Mouse (Mus musculus) forebrain, embryonic 16.5 days (tissue): ENCODE measurements around the gene Mphosph8. TPM values are rescaled to one million over a fixed set of nuclear protein-coding genes. Genes with fewer than 3 reads are reported as not detected.
A peak's percentile ranks its signal among the peaks of the same experiment; 100 is the strongest.

Experiments
- ATAC-seq: fragments of 200-750 bp; cut with Nextera tagmentation; 2 replicates; pipeline ENCODE4 v1.8.0; 2017; ENCODE audit warnings: mild to moderate bottlenecking, moderate library complexity
- H3K27ac ChIP-seq: fragments of 300-500 bp; sonication (generic); 2 replicates; pipeline ENCODE4 v1.5.1; 2014; ENCODE audit warnings: low read length, control low read depth
- H3K27me3 ChIP-seq: fragments of 300-500 bp; sonication (generic); replicated peaks from 2 replicates; pipeline ENCODE4 v1.6.1; 2014; ENCODE audit warnings: low read length; ENCODE audit not compliant: control insufficient read depth, insufficient read depth
- H3K36me3 ChIP-seq: fragments of 300-500 bp; sonication (generic); 2 replicates; pipeline ENCODE4 v1.6.1; 2014; ENCODE audit not compliant: control insufficient read depth, insufficient read depth
- H3K4me1 ChIP-seq: fragments of 300-500 bp; sonication (generic); replicated peaks from 2 replicates; pipeline ENCODE4 v1.6.1; 2014; ENCODE audit warnings: low read length; ENCODE audit not compliant: control insufficient read depth, insufficient read depth
- H3K4me2 ChIP-seq: fragments of 300-500 bp; sonication (generic); 2 replicates; pipeline ENCODE4 v1.6.1; 2014; ENCODE audit warnings: mild to moderate bottlenecking, low read length, control low read depth
- H3K4me3 ChIP-seq: fragments of 300-500 bp; sonication (generic); replicated peaks from 2 replicates; pipeline ENCODE4 v1.5.1; 2014; ENCODE audit warnings: mild to moderate bottlenecking, low read length, control low read depth
- H3K9ac ChIP-seq: fragments of 300-500 bp; sonication (generic); replicated peaks from 2 replicates; pipeline ENCODE4 v1.6.1; 2014; ENCODE audit warnings: low read depth, low read length, control low read depth
- H3K9me3 ChIP-seq: fragments of 300-500 bp; sonication (generic); 2 replicates; pipeline ENCODE4 v1.6.1; 2016; ENCODE audit warnings: low read length; ENCODE audit not compliant: control insufficient read depth
- WGBS: fragments of 180-500 bp; shearing (Covaris S2); extraction: QIAGEN DNeasy Blood & Tissue Kit; methylation state at CpG from one replicate; pipeline ENCODE4 v1.1.7; 2014; 5-methylcytosine and 5-hydroxymethylcytosine counted together
- polyA plus RNA-seq: library from polyadenylated mRNA; unstranded; fragments of >200 nt; fragmentation: Nextera tagmentation; extraction: Ambion mirVana; gene quantifications from 2 replicates; pipeline ENCODE4 v1.2.1, GENCODE M21; 2015

Mphosph8 gene
- polyA plus RNA-seq, 1 experiment from 2014 or later = 39.4 TPM

- H3K9me3 ChIP-seq = no peaks in the 10 kb centered on the region
- peaks cover 21% of the 10 kb centered on the region for H3K4me1 ChIP-seq
- peak overlapping the region; percentile 85 for H3K4me3 ChIP-seq
- no peak for ATAC-seq
- no peak overlapping the region for H3K27ac ChIP-seq
- H3K9ac ChIP-seq = peak overlapping the region; percentile 87
- WGBS = 7% methylated on average over 13 of the region's 13 CpGs
- H3K36me3 ChIP-seq = peaks cover 2% of the 10 kb centered on the region; the same call in 1 of the 2 replicates
- H3K27me3 ChIP-seq = no peaks in the 10 kb centered on the region
- peak overlapping the region; percentile 92 for H3K4me2 ChIP-seq
Observed at GRCm38 (mm10) chr14:56669046-56669620, 1.1 kb downstream of the Mphosph8 start.

DNA sequence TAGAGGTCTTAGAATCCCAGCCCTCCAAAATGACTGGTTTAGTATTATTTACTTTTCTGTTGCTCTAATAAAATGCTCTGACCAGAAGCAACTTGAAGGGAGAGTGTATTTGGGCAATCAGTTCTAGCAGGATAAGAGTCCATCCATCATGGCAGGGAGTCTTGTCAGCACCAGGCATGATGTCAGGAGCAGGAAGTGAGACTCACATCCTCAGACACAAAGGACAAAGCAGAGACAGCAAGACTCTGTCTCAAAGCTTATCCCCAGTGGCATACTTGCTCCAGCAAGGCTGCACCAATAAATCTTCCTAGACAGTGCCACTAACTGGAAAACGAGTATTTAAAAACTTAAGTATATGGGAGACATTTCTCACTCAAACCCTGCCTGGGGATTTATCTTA, 17.4 kb downstream of the Mphosph8 start:
- Histone ChIP-seq H3K9me3 (no peaks in the 10 kb centered on the region), H3K4me1 (no peaks in the 10 kb centered on the region), H3K4me3 (no peak overlapping the region), H3K27me3 (no peaks in the 10 kb centered on the region), H3K27ac (no peak overlapping the region), H3K4me2 (no peak overlapping the region), H3K9ac (no peak overlapping the region), H3K36me3 (peaks cover 16% of the 10 kb centered on the region)
- 85% methylated on average over 1 of the region's 1 CpGs for WGBS
- no peak for ATAC-seq

- Histone ChIP-seq H3K27me3 (no peaks in the 10 kb centered on the region), H3K4me3 (no peak overlapping the region), H3K36me3 (peaks cover 23% of the 10 kb centered on the region), H3K9me3 (no peaks in the 10 kb centered on the region), H3K4me2 (no peak overlapping the region), H3K27ac (no peak overlapping the region), H3K9ac (no peak overlapping the region), H3K4me1 (no peaks in the 10 kb centered on the region)
- no peak for ATAC-seq
- WGBS = 93% methylated on average over 1 of the region's 1 CpGs
Observed at GRCm38 (mm10) chr14:56689116-56689515, 21.1 kb downstream of the Mphosph8 start.

DNA sequence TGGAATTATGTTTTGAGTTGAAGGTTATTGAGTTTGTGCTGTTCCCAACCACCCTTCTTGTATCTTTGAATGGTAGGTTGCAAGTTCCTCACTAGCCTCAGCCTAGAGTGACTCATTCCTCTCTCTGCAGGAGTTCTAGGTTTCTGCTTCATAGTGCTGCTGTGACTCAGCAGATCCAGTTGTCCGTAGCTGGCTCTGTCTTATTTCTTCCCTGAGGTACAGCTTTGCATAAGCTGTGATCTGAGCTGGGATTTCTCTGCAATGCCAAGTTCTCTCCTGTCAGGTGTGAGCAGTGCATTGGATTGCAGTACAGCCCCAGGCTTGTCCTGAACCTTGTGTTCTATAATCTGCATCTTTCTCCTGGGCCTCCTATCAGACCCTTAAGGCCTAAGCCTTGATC, 21.7 kb downstream of the Mphosph8 start:
- H3K4me3 ChIP-seq = no peak overlapping the region
- H3K4me2 ChIP-seq = no peak overlapping the region
- 78% methylated on average over 1 of the region's 1 CpGs for WGBS
- H3K27me3 ChIP-seq = no peaks in the 10 kb centered on the region
- peaks cover 27% of the 10 kb centered on the region for H3K36me3 ChIP-seq
- no peak overlapping the region for H3K9ac ChIP-seq
- no peaks in the 10 kb centered on the region for H3K4me1 ChIP-seq
- no peak for ATAC-seq
- H3K9me3 ChIP-seq = no peaks in the 10 kb centered on the region
- no peak overlapping the region for H3K27ac ChIP-seq

- no peak overlapping the region for H3K9ac ChIP-seq
- no peak overlapping the region for H3K4me3 ChIP-seq
- H3K4me1 ChIP-seq = no peaks in the 10 kb centered on the region
- ATAC-seq = no peak
- no peaks in the 10 kb centered on the region for H3K27me3 ChIP-seq
- 86% methylated on average over 3 of the region's 3 CpGs for WGBS
- H3K27ac ChIP-seq = no peak overlapping the region
- peaks cover 43% of the 10 kb centered on the region for H3K36me3 ChIP-seq
- H3K4me2 ChIP-seq = no peak overlapping the region
- no peaks in the 10 kb centered on the region for H3K9me3 ChIP-seq
Observed at GRCm38 (mm10) chr14:56695495-56695894, 27.4 kb downstream of the Mphosph8 start.

- H3K27ac ChIP-seq = no peak overlapping the region
- no peak overlapping the region for H3K4me3 ChIP-seq
- 88% methylated on average over 5 of the region's 5 CpGs for WGBS
- H3K9ac ChIP-seq = no peak overlapping the region
- H3K9me3 ChIP-seq = no peaks in the 10 kb centered on the region
- H3K27me3 ChIP-seq = no peaks in the 10 kb centered on the region
- H3K4me1 ChIP-seq = no peaks in the 10 kb centered on the region
- H3K4me2 ChIP-seq = no peak overlapping the region
- no peak for ATAC-seq
- H3K36me3 ChIP-seq = peaks cover 39% of the 10 kb centered on the region
Observed at GRCm38 (mm10) chr14:56697836-56698235, 29.8 kb downstream of the Mphosph8 start.

DNA sequence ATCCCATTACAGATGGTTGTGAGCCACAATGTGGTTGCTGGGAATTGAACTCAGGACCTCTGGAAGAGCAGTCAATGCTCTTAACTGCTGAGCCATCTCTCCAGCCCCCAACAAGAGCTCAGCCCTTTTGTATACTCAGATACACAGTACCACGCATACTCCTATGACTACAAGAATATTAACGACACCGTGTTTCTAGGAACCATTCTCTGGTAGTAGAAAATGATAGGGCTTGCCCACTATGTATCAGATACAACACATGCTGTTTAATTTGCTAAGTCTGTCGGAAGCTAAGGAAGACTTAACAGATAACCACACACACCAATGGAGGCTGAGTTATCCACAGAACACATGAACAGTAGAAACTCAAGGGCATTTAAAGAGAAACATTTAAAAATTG, 34.6 kb downstream of the Mphosph8 start:
- no peak overlapping the region for H3K9ac ChIP-seq
- no peak overlapping the region for H3K4me2 ChIP-seq
- no peaks in the 10 kb centered on the region for H3K4me1 ChIP-seq
- no peak for ATAC-seq
- no peaks in the 10 kb centered on the region for H3K27me3 ChIP-seq
- no peaks in the 10 kb centered on the region for H3K9me3 ChIP-seq
- H3K4me3 ChIP-seq = no peak overlapping the region
- peaks cover 15% of the 10 kb centered on the region for H3K36me3 ChIP-seq
- H3K27ac ChIP-seq = no peak overlapping the region
- 93% methylated on average over 4 of the region's 4 CpGs for WGBS

DNA sequence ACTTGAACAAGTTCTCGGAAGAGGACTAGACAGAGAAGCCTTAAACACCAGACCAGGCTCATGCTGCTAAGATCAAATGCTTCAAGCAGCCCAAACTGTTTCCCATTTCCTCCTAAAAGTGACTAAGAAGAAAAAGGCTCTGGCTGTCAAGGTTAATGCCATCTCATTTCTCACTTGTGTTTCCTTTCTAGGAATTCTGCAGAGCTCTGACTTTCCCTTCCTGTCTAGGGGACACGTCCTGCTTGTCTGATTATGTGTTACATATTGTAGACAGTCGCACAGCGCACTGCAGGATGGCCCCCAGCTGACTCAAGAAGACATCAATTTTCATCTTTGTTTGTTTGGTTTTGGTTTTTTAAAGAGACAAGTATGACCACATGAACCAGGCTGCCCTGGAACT, 37.6 kb downstream of the Mphosph8 start:
- H3K27ac ChIP-seq = no peak overlapping the region
- no peak overlapping the region for H3K9ac ChIP-seq
- no peak overlapping the region for H3K4me2 ChIP-seq
- H3K36me3 ChIP-seq = no peaks in the 10 kb centered on the region
- ATAC-seq = no peak
- H3K4me3 ChIP-seq = no peak overlapping the region
- no peaks in the 10 kb centered on the region for H3K4me1 ChIP-seq
- no peaks in the 10 kb centered on the region for H3K9me3 ChIP-seq
- no peaks in the 10 kb centered on the region for H3K27me3 ChIP-seq
- 92% methylated on average over 4 of the region's 4 CpGs for WGBS

DNA sequence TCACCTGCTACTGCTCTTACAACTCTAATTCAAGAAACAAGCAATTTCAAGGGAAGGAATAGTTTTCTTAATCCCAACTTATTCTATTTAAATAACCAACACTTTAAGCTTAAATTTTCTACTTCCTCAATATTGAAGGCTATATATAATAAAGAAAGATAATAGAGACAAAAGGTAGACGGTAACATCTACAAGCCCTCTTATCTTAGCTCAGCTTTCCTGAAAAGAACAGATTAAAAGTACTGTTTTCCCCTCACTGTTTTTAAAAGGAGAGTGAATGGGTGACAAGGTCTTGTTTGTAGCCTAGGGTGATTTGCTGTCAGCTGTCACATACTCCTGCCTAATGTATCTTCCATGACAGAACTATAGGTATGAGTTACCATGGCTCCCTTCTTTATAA, 58.4 kb downstream of the Mphosph8 start:
- H3K4me2 ChIP-seq = no peak overlapping the region
- ATAC-seq = no peak
- H3K36me3 ChIP-seq = no peaks in the 10 kb centered on the region
- H3K9ac ChIP-seq = no peak overlapping the region
- no peaks in the 10 kb centered on the region for H3K9me3 ChIP-seq
- WGBS = 88% methylated on average over 1 of the region's 1 CpGs
- no peaks in the 10 kb centered on the region for H3K4me1 ChIP-seq
- no peak overlapping the region for H3K4me3 ChIP-seq
- no peak overlapping the region for H3K27ac ChIP-seq
- no peaks in the 10 kb centered on the region for H3K27me3 ChIP-seq

DNA sequence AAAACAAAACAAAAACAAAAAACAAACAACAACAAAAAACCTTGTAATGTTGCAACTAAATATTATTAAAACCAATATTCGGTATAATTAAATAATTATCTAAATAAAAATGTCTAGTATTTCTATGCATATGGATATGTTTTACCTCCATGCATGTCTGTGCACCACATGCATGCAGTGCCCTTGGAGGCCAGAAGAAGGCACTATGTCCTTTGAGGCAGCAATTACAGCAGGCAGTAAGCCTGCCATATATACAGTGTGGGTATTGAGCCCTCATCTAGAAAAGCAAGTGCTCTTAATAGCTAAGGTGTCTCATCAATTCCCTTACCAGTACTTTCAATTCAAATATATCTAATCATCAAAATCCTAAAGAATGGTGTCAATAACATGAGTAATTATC, 72.1 kb downstream of the Mphosph8 start:
- H3K27me3 ChIP-seq = no peaks in the 10 kb centered on the region
- WGBS = 90% methylated on average over 1 of the region's 1 CpGs
- ATAC-seq = no peak
- H3K4me3 ChIP-seq = no peak overlapping the region
- no peaks in the 10 kb centered on the region for H3K36me3 ChIP-seq
- no peaks in the 10 kb centered on the region for H3K9me3 ChIP-seq
- H3K4me2 ChIP-seq = no peak overlapping the region
- H3K27ac ChIP-seq = no peak overlapping the region
- H3K9ac ChIP-seq = no peak overlapping the region
- H3K4me1 ChIP-seq = no peaks in the 10 kb centered on the region
